ENCODE assay signal across 24 mouse cellular contexts in genomic region chr9:23407416-23407815, GRCm38 (mm10).
DNase-seq lines count a peak whose midpoint lies in the region; ATAC-seq and TF ChIP-seq lines count a peak whose summit lies in the region.
"Had no signal": no experiment of that assay in that cellular context is flagged by ENCODE, and none has a peak within 500 bp of the region (broad histone marks: within the 10 kb centered on the region; RNA-seq: fewer than 3 reads in every experiment).

No protein-coding gene starts in this region.

- peaks cover 10% of the 10 kb centered on the region; the same call in 1 of the 2 replicates for H3K36me3 ChIP-seq in forebrain, embryonic 13.5 days (ENCODE audit: poor library complexity, severe bottlenecking)
- no peaks in the 10 kb centered on the region for H3K36me3 ChIP-seq in forebrain, embryonic 11.5 days (ENCODE audit: control insufficient read depth, insufficient read depth, low read length)
- H3K36me3 ChIP-seq in heart, embryonic 13.5 days: no peaks in the 10 kb centered on the region
- no peaks in the 10 kb centered on the region for H3K36me3 ChIP-seq in limb, embryonic 14.5 days (ENCODE audit: control insufficient read depth, insufficient read depth, low read length)
- no peaks in the 10 kb centered on the region for H3K36me3 ChIP-seq in intestine, embryonic 16.5 days (ENCODE audit: control insufficient read depth, insufficient read depth, low read length)
- H3K36me3 ChIP-seq: embryonic facial prominence, embryonic 13.5 days; hindbrain, embryonic 15.5 days; liver, embryonic 13.5 days; midbrain, embryonic 15.5 days; neural tube, embryonic 13.5 days had no signal

- no peak for TF ChIP-seq POLR2A in limb, embryonic 14.5 days (IDR thresholded peaks at IDR 0.05; ENCODE audit: borderline replicate concordance, extremely low read depth, insufficient read depth, insufficient read length)

- H3K27ac ChIP-seq in forebrain, embryonic 13.5 days: peak overlapping the region; percentile 69
- no peak overlapping the region for H3K27ac ChIP-seq in forebrain, embryonic 11.5 days (ENCODE audit: low read depth, low read length)
- H3K27ac ChIP-seq in heart, embryonic 13.5 days (replicated peaks): peak overlapping the region; percentile 51; the same call in 1 of the 2 replicates
- H3K27ac ChIP-seq in limb, embryonic 14.5 days (replicated peaks; ENCODE audit: low read depth, low read length): no peak overlapping the region
- H3K27ac ChIP-seq in intestine, embryonic 16.5 days (ENCODE audit: low read length): no peak overlapping the region
- H3K27ac ChIP-seq: embryonic facial prominence, embryonic 13.5 days; hindbrain, embryonic 15.5 days; liver, embryonic 13.5 days; midbrain, embryonic 15.5 days; neural tube, embryonic 13.5 days had no signal

- DNase-seq in forebrain, embryonic 11.5 days (ENCODE audit: low spot score): no peak
- DNase-seq in heart, postnatal 14 days: no peak
- peak; percentile 11 for DNase-seq in 3T3-L1 (ENCODE audit: low read depth, low spot score)
- DNase-seq in limb, embryonic 14.5 days (ENCODE audit: low spot score): peak; percentile 49
- DNase-seq: adrenal gland, adult 8-10 months; cerebellum, adult 18-20 months; kidney, adult 8-10 months; kidney, postnatal 10 days; left cerebral cortex, postnatal 4 days; liver, embryonic 13.5 days; lung, adult 2 months; lung, postnatal 36 days; retina, postnatal 1 day; right cerebral cortex, postnatal 25 days; spleen, adult 18-20 months had no signal

- no peak overlapping the region for H3K9ac ChIP-seq in forebrain, embryonic 13.5 days
- H3K9ac ChIP-seq in forebrain, embryonic 11.5 days (ENCODE audit: low read length): no peak overlapping the region
- H3K9ac ChIP-seq in heart, embryonic 13.5 days: no peak overlapping the region
- H3K9ac ChIP-seq in limb, embryonic 14.5 days (ENCODE audit: low read depth, low read length, severe bottlenecking): no peak overlapping the region
- no peak overlapping the region for H3K9ac ChIP-seq in intestine, embryonic 16.5 days (ENCODE audit: low read depth, low read length)
- H3K9ac ChIP-seq: embryonic facial prominence, embryonic 13.5 days; hindbrain, embryonic 15.5 days; liver, embryonic 13.5 days; midbrain, embryonic 15.5 days; neural tube, embryonic 13.5 days had no signal

- no peak overlapping the region for H3K4me2 ChIP-seq in forebrain, embryonic 13.5 days
- H3K4me2 ChIP-seq in forebrain, embryonic 11.5 days (ENCODE audit: low read depth, low read length, severe bottlenecking): no peak overlapping the region
- no peak overlapping the region for H3K4me2 ChIP-seq in heart, embryonic 13.5 days
- H3K4me2 ChIP-seq in limb, embryonic 14.5 days (replicated peaks; ENCODE audit: low read depth, low read length, severe bottlenecking): no peak overlapping the region
- no peak overlapping the region for H3K4me2 ChIP-seq in intestine, embryonic 16.5 days (ENCODE audit: low read depth, low read length)
- H3K4me2 ChIP-seq: embryonic facial prominence, embryonic 13.5 days; hindbrain, embryonic 15.5 days; liver, embryonic 13.5 days; midbrain, embryonic 15.5 days; neural tube, embryonic 13.5 days had no signal

- H3K4me1 ChIP-seq in forebrain, embryonic 13.5 days: peaks cover 3% of the 10 kb centered on the region; the same call in 1 of the 2 replicates
- no peaks in the 10 kb centered on the region for H3K4me1 ChIP-seq in forebrain, embryonic 11.5 days (replicated peaks; ENCODE audit: control insufficient read depth, insufficient read depth, low read length)
- peaks cover 22% of the 10 kb centered on the region for H3K4me1 ChIP-seq in heart, embryonic 13.5 days
- no peaks in the 10 kb centered on the region for H3K4me1 ChIP-seq in limb, embryonic 14.5 days (ENCODE audit: control insufficient read depth, insufficient read depth, low read length)
- H3K4me1 ChIP-seq in intestine, embryonic 16.5 days (ENCODE audit: control insufficient read depth, insufficient read depth, low read length): no peaks in the 10 kb centered on the region
- H3K4me1 ChIP-seq: hindbrain, embryonic 15.5 days; liver, embryonic 13.5 days; megakaryocyte, embryonic 14.5 days; midbrain, embryonic 15.5 days; neural tube, embryonic 13.5 days had no signal

- intact Hi-C loops in heart, postnatal 14 days (cut with DNase I): no loop called here

- no peak for ATAC-seq in forebrain, embryonic 13.5 days
- ATAC-seq in forebrain, embryonic 11.5 days (replicated peaks; ENCODE audit: low FRiP score): no peak
- no peak for ATAC-seq in heart, embryonic 13.5 days (ENCODE audit: extremely low read depth, insufficient number of reproducible peaks, low FRiP score, low TSS enrichment)
- peak; percentile 37; the same call in 1 of the 2 replicates for ATAC-seq in limb, embryonic 14.5 days (ENCODE audit: low FRiP score, low read depth)
- ATAC-seq in intestine, embryonic 16.5 days: no peak
- ATAC-seq: Patski had no signal

- WGBS in forebrain, embryonic 13.5 days: 83% methylated on average over 6 of the region's 6 CpGs
- WGBS in forebrain, embryonic 11.5 days: 79% methylated on average over 6 of the region's 6 CpGs
- WGBS in heart, embryonic 13.5 days: 48% methylated on average over 6 of the region's 6 CpGs
- 11% methylated on average over 6 of the region's 6 CpGs for WGBS in limb, embryonic 14.5 days
- 65% methylated on average over 6 of the region's 6 CpGs for WGBS in intestine, embryonic 16.5 days

- no peaks in the 10 kb centered on the region for H3K9me3 ChIP-seq in forebrain, embryonic 13.5 days (replicated peaks)
- H3K9me3 ChIP-seq in forebrain, embryonic 11.5 days (ENCODE audit: control insufficient read depth, low read length): no peaks in the 10 kb centered on the region
- H3K9me3 ChIP-seq in heart, embryonic 13.5 days: no peaks in the 10 kb centered on the region
- no peaks in the 10 kb centered on the region for H3K9me3 ChIP-seq in limb, embryonic 14.5 days (ENCODE audit: control insufficient read depth, low read length)
- H3K9me3 ChIP-seq in intestine, embryonic 16.5 days (ENCODE audit: control insufficient read depth, low read length): no peaks in the 10 kb centered on the region
- H3K9me3 ChIP-seq: embryonic facial prominence, embryonic 13.5 days; hindbrain, embryonic 15.5 days; liver, embryonic 13.5 days; midbrain, embryonic 15.5 days; neural tube, embryonic 13.5 days had no signal

- no peak overlapping the region for H3K4me3 ChIP-seq in forebrain, embryonic 13.5 days
- H3K4me3 ChIP-seq in forebrain, embryonic 11.5 days (ENCODE audit: low read depth, low read length): no peak overlapping the region
- H3K4me3 ChIP-seq in heart, embryonic 13.5 days: no peak overlapping the region
- no peak overlapping the region for H3K4me3 ChIP-seq in limb, embryonic 14.5 days (replicated peaks; ENCODE audit: low read length)
- H3K4me3 ChIP-seq in intestine, embryonic 16.5 days (ENCODE audit: low read length): no peak overlapping the region
- H3K4me3 ChIP-seq: embryonic facial prominence, embryonic 13.5 days; hindbrain, embryonic 15.5 days; liver, embryonic 13.5 days; megakaryocyte, embryonic 14.5 days; midbrain, embryonic 15.5 days; neural tube, embryonic 13.5 days had no signal

- no peaks in the 10 kb centered on the region for H3K27me3 ChIP-seq in forebrain, embryonic 13.5 days
- no peaks in the 10 kb centered on the region for H3K27me3 ChIP-seq in forebrain, embryonic 11.5 days (ENCODE audit: control insufficient read depth, insufficient read depth, low read length)
- H3K27me3 ChIP-seq in heart, embryonic 13.5 days (replicated peaks): no peaks in the 10 kb centered on the region
- no peaks in the 10 kb centered on the region for H3K27me3 ChIP-seq in limb, embryonic 14.5 days (ENCODE audit: control insufficient read depth, insufficient read depth, low read length)
- no peaks in the 10 kb centered on the region for H3K27me3 ChIP-seq in intestine, embryonic 16.5 days (replicated peaks; ENCODE audit: control insufficient read depth, insufficient read depth, low read length)
- H3K27me3 ChIP-seq: embryonic facial prominence, embryonic 13.5 days; hindbrain, embryonic 15.5 days; liver, embryonic 13.5 days; megakaryocyte, embryonic 14.5 days; midbrain, embryonic 15.5 days; neural tube, embryonic 13.5 days; Patski had no signal

Comparison
In these comparisons a context has a peak if more than half of its experiments do, and no peak if none do; other contexts are left out.
1. H3K27ac ChIP-seq: peak in forebrain, embryonic 13.5 days (single experiment) and heart, embryonic 13.5 days (single experiment); none in forebrain, embryonic 11.5 days (single experiment), limb, embryonic 14.5 days (single experiment) and intestine, embryonic 16.5 days (single experiment).
2. DNase-seq: peak in 3T3-L1 (single experiment) and limb, embryonic 14.5 days (single experiment); none in forebrain, embryonic 11.5 days (single experiment) and heart, postnatal 14 days (0 of 2).